Mouse (Mus musculus): Measurements from ENCODE around the gene Tapbp. TPM values are rescaled to one million over a fixed set of nuclear protein-coding genes. Genes with fewer than 3 reads are reported as not detected.
A peak's percentile ranks its signal among the peaks of the same experiment; 100 is the strongest.

The Tapbp gene
- polyA plus RNA-seq, 1 experiment: 225 TPM

- Histone ChIP-seq H3K4me3 (replicated peaks; ENCODE audit: extremely low read depth, low read depth, low read length) (peak overlapping the region; percentile 65), H3K4me1 (ENCODE audit: control insufficient read depth, insufficient read depth, low read length) (peaks cover 2% of the 10 kb centered on the region; the same call in 1 of the 2 replicates)
- DNase-seq: peak; percentile 51
- TF ChIP-seq CTCF (IDR thresholded peaks at IDR 0.05; ENCODE audit: insufficient read depth, low read length) (no peak), POLR2A (IDR thresholded peaks at IDR 0.05; ENCODE audit: borderline replicate concordance, extremely low read depth, low read depth, low read length) (no peak)
- under 1% methylated on average over 44 of the region's 44 CpGs for WGBS
Observed at GRCm38 (mm10) chr17:33908331-33909076, 7.2 kb upstream of the Tapbp start.

DNA sequence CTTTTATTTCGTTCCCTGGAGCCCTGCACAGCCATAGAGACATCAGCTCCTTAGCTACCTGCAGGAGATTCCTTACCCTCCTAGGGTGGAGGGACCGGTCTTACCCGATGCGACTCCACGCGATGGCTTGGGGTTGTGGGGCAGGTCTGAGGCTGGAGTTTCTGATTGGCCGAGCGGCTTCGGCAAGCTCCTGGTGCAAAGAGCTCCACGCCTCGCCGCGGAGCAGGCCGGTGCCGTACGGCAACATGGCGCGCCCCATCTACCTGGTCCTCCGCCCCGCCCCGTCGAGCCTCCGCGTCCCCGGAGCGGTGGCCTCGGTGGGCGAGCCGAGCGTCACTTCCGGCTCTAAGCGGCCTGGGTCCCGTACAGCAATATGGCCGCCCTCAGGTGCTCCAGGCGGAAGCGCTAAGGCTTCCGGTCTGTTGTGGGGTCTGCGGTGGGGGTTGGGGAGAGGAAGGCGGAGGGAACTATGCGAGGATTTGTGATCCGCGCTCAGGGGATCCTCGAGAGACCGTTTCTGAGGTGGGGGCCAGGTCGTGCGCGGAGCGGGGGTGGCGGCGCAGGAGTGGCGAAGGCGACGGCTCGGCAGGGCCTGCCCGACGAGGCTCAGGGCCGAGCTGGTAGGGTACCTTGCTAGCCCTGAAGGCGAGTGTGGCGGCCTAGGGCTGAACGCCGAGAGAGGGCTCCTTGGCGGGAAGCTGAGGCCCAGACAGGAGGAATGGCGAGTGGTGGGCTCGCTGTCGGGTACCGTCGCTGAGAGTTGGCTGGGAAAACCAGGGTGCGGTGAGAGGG, 6.4 kb upstream of the Tapbp start, which contains the start of gene Daxx:
TSS of gene Daxx (plus strand) at position 338 of the 792 bp plus-strand sequence.
- peak; percentile 96 for DNase-seq

GRCm38 (mm10) chr17:33909869-33910250, 5.8 kb upstream of the Tapbp start:
- TF ChIP-seq CTCF (IDR thresholded peaks at IDR 0.05; ENCODE audit: insufficient read depth, low read length): no peak
- peak; percentile 71; the same call in 1 of the 2 replicates for TF ChIP-seq POLR2A (IDR thresholded peaks at IDR 0.05; ENCODE audit: borderline replicate concordance, extremely low read depth, low read depth, low read length)
- H3K4me3 ChIP-seq (replicated peaks; ENCODE audit: extremely low read depth, low read depth, low read length): peak overlapping the region; percentile 86
- peak; percentile 60 for DNase-seq
- under 1% methylated on average over 14 of the region's 14 CpGs for WGBS
- H3K4me1 ChIP-seq (ENCODE audit: control insufficient read depth, insufficient read depth, low read length): peaks cover 2% of the 10 kb centered on the region; the same call in 1 of the 2 replicates

More for the DNA sequence above, 6.4 kb upstream of the Tapbp start, which contains the start of gene Daxx:
- WGBS: under 1% methylated on average over 68 of the region's 68 CpGs
- TF ChIP-seq POLR2A (IDR thresholded peaks at IDR 0.05; ENCODE audit: borderline replicate concordance, extremely low read depth, low read depth, low read length): peak; percentile 72; the same call in 1 of the 2 replicates
- TF ChIP-seq CTCF (IDR thresholded peaks at IDR 0.05; ENCODE audit: insufficient read depth, low read length): no peak
- Histone ChIP-seq H3K4me1 (ENCODE audit: control insufficient read depth, insufficient read depth, low read length) (peaks cover 2% of the 10 kb centered on the region; the same call in 1 of the 2 replicates), H3K4me3 (replicated peaks; ENCODE audit: extremely low read depth, low read depth, low read length) (peak within 1 kb of the TSS; percentile 86)

GRCm38 (mm10) chr17:33910346-33911051, 5.2 kb upstream of the Tapbp start:
- WGBS: 35% methylated on average over 11 of the region's 11 CpGs
- Histone ChIP-seq H3K4me1 (ENCODE audit: control insufficient read depth, insufficient read depth, low read length) (peaks cover 2% of the 10 kb centered on the region), H3K4me3 (replicated peaks; ENCODE audit: extremely low read depth, low read depth, low read length) (no peak overlapping the region)
- no peak for DNase-seq
- TF ChIP-seq CTCF (IDR thresholded peaks at IDR 0.05; ENCODE audit: insufficient read depth, low read length): no peak
- TF ChIP-seq POLR2A (IDR thresholded peaks at IDR 0.05; ENCODE audit: borderline replicate concordance, extremely low read depth, low read depth, low read length): no peak

- DNase-seq: no peak
- WGBS: 82% methylated on average over 31 of the region's 31 CpGs
- H3K4me3 ChIP-seq (replicated peaks; ENCODE audit: extremely low read depth, low read depth, low read length): no peak overlapping the region
- TF ChIP-seq POLR2A (IDR thresholded peaks at IDR 0.05; ENCODE audit: borderline replicate concordance, extremely low read depth, low read depth, low read length) (no peak), CTCF (IDR thresholded peaks at IDR 0.05; ENCODE audit: insufficient read depth, low read length) (no peak)
- H3K4me1 ChIP-seq (ENCODE audit: control insufficient read depth, insufficient read depth, low read length): peaks cover 2% of the 10 kb centered on the region
Observed at GRCm38 (mm10) chr17:33911052-33911812, 4.5 kb upstream of the Tapbp start.

- TF ChIP-seq POLR2A (IDR thresholded peaks at IDR 0.05; ENCODE audit: borderline replicate concordance, extremely low read depth, low read depth, low read length): no peak
- TF ChIP-seq CTCF (IDR thresholded peaks at IDR 0.05; ENCODE audit: insufficient read depth, low read length): no peak
- DNase-seq: no peak
- 86% methylated on average over 28 of the region's 28 CpGs for WGBS
- Histone ChIP-seq H3K4me1 (ENCODE audit: control insufficient read depth, insufficient read depth, low read length) (peaks cover 5% of the 10 kb centered on the region), H3K4me3 (replicated peaks; ENCODE audit: extremely low read depth, low read depth, low read length) (no peak overlapping the region)
Observed at GRCm38 (mm10) chr17:33911813-33912414, 3.8 kb upstream of the Tapbp start.

GRCm38 (mm10) chr17:33913264-33913663, 2.4 kb upstream of the Tapbp start:
- H3K4me3 ChIP-seq (replicated peaks; ENCODE audit: extremely low read depth, low read depth, low read length): no peak overlapping the region
- WGBS: 88% methylated on average over 10 of the region's 10 CpGs
- TF ChIP-seq POLR2A (IDR thresholded peaks at IDR 0.05; ENCODE audit: borderline replicate concordance, extremely low read depth, low read depth, low read length) (no peak), CTCF (IDR thresholded peaks at IDR 0.05; ENCODE audit: insufficient read depth, low read length) (no peak)
- peaks cover 6% of the 10 kb centered on the region for H3K4me1 ChIP-seq (ENCODE audit: control insufficient read depth, insufficient read depth, low read length)
- DNase-seq: no peak

DNA sequence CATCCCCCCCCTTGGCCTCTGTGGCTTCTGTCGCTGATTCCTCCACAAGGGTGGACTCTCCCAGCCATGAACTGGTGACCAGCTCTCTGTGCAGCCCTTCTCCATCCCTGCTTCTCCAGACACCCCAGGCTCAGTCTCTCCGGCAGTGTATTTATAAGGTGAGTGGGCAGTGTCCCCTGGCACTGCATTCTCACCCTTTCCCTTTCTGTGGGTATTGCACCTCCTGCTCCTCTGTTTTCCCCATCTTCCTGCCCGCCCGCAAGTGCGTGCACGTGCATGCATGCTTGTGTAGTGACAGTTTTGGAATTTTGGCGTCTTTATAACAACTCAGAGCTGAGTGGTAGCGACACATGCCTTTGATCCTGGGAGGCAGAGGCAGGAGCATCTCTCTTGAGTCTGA, 1.8 kb upstream of the Tapbp start:
- 93% methylated on average over 8 of the region's 8 CpGs for WGBS
- TF ChIP-seq CTCF (IDR thresholded peaks at IDR 0.05; ENCODE audit: insufficient read depth, low read length) (no peak), POLR2A (IDR thresholded peaks at IDR 0.05; ENCODE audit: borderline replicate concordance, extremely low read depth, low read depth, low read length) (no peak)
- DNase-seq: no peak

More for the DNA sequence above, 1.8 kb upstream of the Tapbp start:
- Histone ChIP-seq H3K4me1 (ENCODE audit: control insufficient read depth, insufficient read depth, low read length) (peaks cover 5% of the 10 kb centered on the region), H3K4me3 (replicated peaks; ENCODE audit: extremely low read depth, low read depth, low read length) (no peak overlapping the region)
